Mouse (Mus musculus) MEL (cell line): Measurements from ENCODE around the gene Edem1. TPM values are rescaled to one million over a fixed set of nuclear protein-coding genes. Genes with fewer than 3 reads are reported as not detected.

Experiments
- DNase-seq: peaks from one replicate; pipeline ENCODE4 v3.0.0; 2011; ENCODE audit warnings: low read depth, low spot score
- H3K27ac ChIP-seq: 2 replicates; pipeline ENCODE4 v1.5.1; 2012; ENCODE audit warnings: low read depth, mild to moderate bottlenecking, control low read depth, low read length, moderate library complexity; ENCODE audit not compliant: control insufficient read depth
- H3K27me3 ChIP-seq, 2 experiments: fragments of 150-350 bp in 1 of 2; sonication (generic) in 1 of 2; 2 replicates each; pipeline ENCODE4 v1.6.1; 2012; ENCODE audit warnings: low read length in 2 of 2, mild to moderate bottlenecking in 2 of 2, improper control_type of control experiment in 1 of 2, moderate library complexity in 1 of 2; ENCODE audit not compliant: insufficient read depth in 2 of 2, control insufficient read depth in 1 of 2
- H3K36me3 ChIP-seq, 2 experiments: 2 replicates each; pipeline ENCODE4 v1.6.1; 2012 to 2014; ENCODE audit warnings: low read length in 2 of 2, improper control_type of control experiment in 1 of 2, inconsistent platforms in 1 of 2, mild to moderate bottlenecking in 1 of 2; ENCODE audit not compliant: insufficient read depth in 2 of 2, control insufficient read depth in 1 of 2
- H3K4me1 ChIP-seq, 2 experiments: fragments of 150-350 bp in 1 of 2; sonication (generic) in 1 of 2; 2 replicates each; pipeline ENCODE4 v1.6.1; 2012; ENCODE audit warnings: low read length in 2 of 2, improper control_type of control experiment in 1 of 2, mild to moderate bottlenecking in 1 of 2; ENCODE audit not compliant: insufficient read depth in 2 of 2, control insufficient read depth in 1 of 2
- H3K4me3 ChIP-seq, 2 experiments: fragments of 150-350 bp in 1 of 2; sonication (generic) in 1 of 2; 2 replicates each; pipeline ENCODE4 v1.5.1; 2012; ENCODE audit warnings: low read depth in 2 of 2, low read length in 2 of 2, mild to moderate bottlenecking in 2 of 2, moderate library complexity in 2 of 2, control low read depth in 1 of 2, improper control_type of control experiment in 1 of 2; ENCODE audit not compliant: control insufficient read depth in 1 of 2, insufficient read depth in 1 of 2
- H3K79me2 ChIP-seq: 2 replicates; pipeline ENCODE4 v1.6.1; 2012; ENCODE audit warnings: mild to moderate bottlenecking, low read length, moderate library complexity; ENCODE audit not compliant: control insufficient read depth, poor library complexity, insufficient read depth
- H3K9ac ChIP-seq: 2 replicates; pipeline ENCODE4 v1.6.1; 2012; ENCODE audit warnings: low read depth, mild to moderate bottlenecking, control low read depth, low read length, moderate library complexity; ENCODE audit not compliant: control insufficient read depth, poor library complexity, severe bottlenecking
- H3K9me3 ChIP-seq: fragments of 150-350 bp; sonication (generic); replicated peaks from 2 replicates; pipeline ENCODE4 v1.6.1; 2012; ENCODE audit warnings: mild to moderate bottlenecking, low read length, improper control_type of control experiment, moderate library complexity; ENCODE audit not compliant: insufficient read depth
- BHLHE40 ChIP-seq: IDR thresholded peaks from 2 replicates; pipeline ENCODE4 v1.6.1; 2012; ENCODE audit warnings: low read depth, mild to moderate bottlenecking, inconsistent platforms, low read length, improper control_type of control experiment, borderline replicate concordance
- ELF1 ChIP-seq: IDR thresholded peaks from 2 replicates; pipeline ENCODE4 v1.6.1; 2014; ENCODE audit warnings: low read depth, mild to moderate bottlenecking, inconsistent platforms, low read length, improper control_type of control experiment, moderate library complexity
- EP300 ChIP-seq, 2 experiments: IDR thresholded peaks; 2 replicates each; pipeline ENCODE4 v1.6.1; 2011; ENCODE audit warnings: improper control_type of control experiment in 2 of 2, low read length in 2 of 2, low read depth in 1 of 2, mild to moderate bottlenecking in 1 of 2
- ETS1 ChIP-seq: IDR thresholded peaks from 2 replicates; pipeline ENCODE4 v1.6.1; 2012; ENCODE audit warnings: low read depth, mild to moderate bottlenecking, inconsistent platforms, low read length, improper control_type of control experiment, moderate library complexity
- GABPA ChIP-seq: IDR thresholded peaks from 2 replicates; pipeline ENCODE4 v1.6.1; 2012; ENCODE audit warnings: low read depth, mild to moderate bottlenecking, inconsistent platforms, low read length, improper control_type of control experiment, moderate library complexity
- HCFC1 ChIP-seq: IDR thresholded peaks from 2 replicates; pipeline ENCODE4 v1.6.1; 2012; ENCODE audit warnings: low read depth, mild to moderate bottlenecking, inconsistent platforms, low read length, improper control_type of control experiment, moderate library complexity
- JUND ChIP-seq: IDR thresholded peaks from 2 replicates; pipeline ENCODE4 v1.6.1; 2011; ENCODE audit warnings: low read depth, mild to moderate bottlenecking, improper control_type of control experiment, low read length
- KAT2A ChIP-seq: conservative IDR thresholded peaks from 2 replicates; pipeline ENCODE4 v1.6.1; 2012; ENCODE audit warnings: low read depth, low read length, improper control_type of control experiment, inconsistent platforms
- MAFK ChIP-seq: IDR thresholded peaks from 2 replicates; pipeline ENCODE4 v1.6.1; 2011; ENCODE audit warnings: low read depth, mild to moderate bottlenecking, low read length, improper control_type of control experiment, borderline replicate concordance
- MAX ChIP-seq: IDR thresholded peaks from 2 replicates; pipeline ENCODE4 v1.6.1; 2011; ENCODE audit warnings: low read length, improper control_type of control experiment
- MAZ ChIP-seq: IDR thresholded peaks from 2 replicates; pipeline ENCODE4 v1.6.1; 2012; ENCODE audit warnings: low read depth, mild to moderate bottlenecking, inconsistent platforms, low read length, improper control_type of control experiment
- MEF2A ChIP-seq: IDR thresholded peaks from 2 replicates; pipeline ENCODE4 v1.6.1; 2014; ENCODE audit warnings: low read depth, mild to moderate bottlenecking, inconsistent platforms, low read length, improper control_type of control experiment; ENCODE audit not compliant: poor library complexity, insufficient replicate concordance, severe bottlenecking; ENCODE audit errors: extremely low read depth
- MXI1 ChIP-seq: IDR thresholded peaks from 2 replicates; pipeline ENCODE4 v1.6.1; 2011; ENCODE audit warnings: mild to moderate bottlenecking, low read depth, low read length, improper control_type of control experiment
- MYB ChIP-seq: IDR thresholded peaks from 2 replicates; pipeline ENCODE4 v1.6.1; 2011; ENCODE audit warnings: mild to moderate bottlenecking, low read depth, low read length, improper control_type of control experiment
- NELFE ChIP-seq: IDR thresholded peaks from 2 replicates; pipeline ENCODE4 v1.6.1; 2011; ENCODE audit warnings: low read depth, low read length, improper control_type of control experiment
- NRF1 ChIP-seq: IDR thresholded peaks from 2 replicates; pipeline ENCODE4 v1.6.1; 2014; ENCODE audit warnings: low read depth, mild to moderate bottlenecking, inconsistent platforms, low read length, improper control_type of control experiment, moderate library complexity; ENCODE audit not compliant: poor library complexity, insufficient read depth, severe bottlenecking
- POLR2A ChIP-seq, 2 experiments: IDR thresholded peaks; 2 replicates each; pipeline ENCODE4 v1.6.1; 2011 to 2012; ENCODE audit warnings: low read length in 2 of 2, mild to moderate bottlenecking in 2 of 2, control low read depth in 1 of 2, improper control_type of control experiment in 1 of 2, low read depth in 1 of 2, moderate library complexity in 1 of 2; ENCODE audit not compliant: control insufficient read depth in 1 of 2, insufficient read depth in 1 of 2, poor library complexity in 1 of 2
- POLR2AphosphoS2 ChIP-seq: IDR thresholded peaks from 2 replicates; pipeline ENCODE4 v1.6.1; 2011; ENCODE audit warnings: low read length, improper control_type of control experiment
- POLR2AphosphoS5 ChIP-seq: IDR thresholded peaks from 2 replicates; pipeline ENCODE4 v1.6.1; 2012; ENCODE audit warnings: low read depth, borderline replicate concordance, mild to moderate bottlenecking, inconsistent platforms, low read length, moderate library complexity, mixed read lengths
- SIN3A ChIP-seq: IDR thresholded peaks from 2 replicates; pipeline ENCODE4 v1.6.1; 2012; ENCODE audit warnings: low read length, improper control_type of control experiment, inconsistent platforms
- SMC3 ChIP-seq: IDR thresholded peaks from 2 replicates; pipeline ENCODE4 v1.6.1; 2011; ENCODE audit warnings: low read depth, low read length, improper control_type of control experiment
- TAL1 ChIP-seq: IDR thresholded peaks from 2 replicates; pipeline ENCODE4 v1.6.1; 2012; ENCODE audit warnings: mild to moderate bottlenecking, inconsistent platforms, low read length, moderate library complexity, mixed read lengths
- TBP ChIP-seq: IDR thresholded peaks from 2 replicates; pipeline ENCODE4 v1.8.0; 2011; ENCODE audit warnings: low read depth, low read length, improper control_type of control experiment
- TCF12 ChIP-seq: IDR thresholded peaks from 2 replicates; pipeline ENCODE4 v1.6.1; 2014; ENCODE audit warnings: low read depth, mild to moderate bottlenecking, inconsistent platforms, low read length, improper control_type of control experiment, moderate library complexity
- UBTF ChIP-seq: IDR thresholded peaks from 2 replicates; pipeline ENCODE4 v1.6.1; 2012; ENCODE audit warnings: low read depth, mild to moderate bottlenecking, inconsistent platforms, low read length, improper control_type of control experiment, moderate library complexity, borderline replicate concordance; ENCODE audit not compliant: insufficient read depth
- USF1 ChIP-seq: IDR thresholded peaks from 2 replicates; pipeline ENCODE4 v1.6.1; 2014; ENCODE audit warnings: low read depth, mild to moderate bottlenecking, inconsistent platforms, low read length, improper control_type of control experiment, moderate library complexity
- USF2 ChIP-seq, 2 experiments: IDR thresholded peaks; 2 replicates each; pipeline ENCODE4 v1.6.1; 2011 to 2012; ENCODE audit warnings: improper control_type of control experiment in 2 of 2, low read length in 2 of 2, borderline replicate concordance in 1 of 2, inconsistent platforms in 1 of 2, low read depth in 1 of 2, mild to moderate bottlenecking in 1 of 2; ENCODE audit not compliant: insufficient read depth in 1 of 2
- ZKSCAN1 ChIP-seq: IDR thresholded peaks from 2 replicates; pipeline ENCODE4 v1.6.1; 2012; ENCODE audit warnings: low read depth, mild to moderate bottlenecking, inconsistent platforms, low read length, improper control_type of control experiment, moderate library complexity
- ZMIZ1 ChIP-seq: IDR thresholded peaks from 2 replicates; pipeline ENCODE4 v1.6.1; 2012; ENCODE audit warnings: low read depth, mild to moderate bottlenecking, inconsistent platforms, low read length, improper control_type of control experiment, moderate library complexity
- ZNF384 ChIP-seq: IDR thresholded peaks from 2 replicates; pipeline ENCODE4 v1.6.1; 2012; ENCODE audit warnings: low read depth, mild to moderate bottlenecking, inconsistent platforms, low read length, improper control_type of control experiment
- polyA plus RNA-seq, 2 experiments: library from polyadenylated mRNA; stranded (reverse) in 1 of 2; unstranded in 1 of 2; fragments of >175 nt in 1 of 2; fragments of >200 nt in 1 of 2; gene quantifications; 2 replicates each; pipeline versions ENCODE4 v1.2.1 to v1.2.4; 2012; ENCODE audit warnings: low replicate concordance in 2 of 2, low read depth in 1 of 2; ENCODE audit not compliant: insufficient read length in 2 of 2, insufficient read depth in 1 of 2, missing spikeins in 1 of 2
- total RNA-seq: library from RNA; depleted of rRNA; stranded (reverse); fragments of 300-350 nt; gene quantifications from 2 replicates; pipeline ENCODE4 v1.2.3, GENCODE M21; 2012; rRNA removed

The Edem1 gene
- 10.8 and 11.1 TPM in 2 replicates for total RNA-seq
- polyA plus RNA-seq, result 10 to 100 TPM in 1 of 2 experiments, not detected in 1; 17.9 TPM

GRCm38 (mm10) chr6:108828234-108828868, at the start of gene Edem1:
TSS of gene Edem1 (plus strand) at chr6:108828641.
- peaks cover 9 to 27% of the 10 kb centered on the region in 2 experiments for H3K4me1 ChIP-seq

GRCm38 (mm10) chr6:108781865-108782264, 46.6 kb upstream of the Edem1 start:
- no peaks in the 10 kb centered on the region for H3K27me3 ChIP-seq
- H3K4me1 ChIP-seq, result peaks cover 11 to 21% of the 10 kb centered on the region in 2 experiments; a peak in 3 of 4 replicates
- H3K79me2 ChIP-seq, result peaks cover 33% of the 10 kb centered on the region
- peak overlapping the region; percentile 83 for H3K9ac ChIP-seq
- peak; percentile 74 for DNase-seq
- H3K27ac ChIP-seq, result peak overlapping the region; percentile 66
- peaks cover 0 to 31% of the 10 kb centered on the region in 2 experiments; a peak in 2 of 4 replicates for H3K36me3 ChIP-seq
- no peaks in the 10 kb centered on the region for H3K9me3 ChIP-seq
- peak overlapping the region; percentile 20 to 22 for H3K4me3 ChIP-seq
- no peak for TF ChIP-seq TAL1
- TF ChIP-seq ZNF384, result no peak
- peak; percentile 49; the same call in 1 of the 2 replicates for TF ChIP-seq TBP
- TF ChIP-seq GABPA, result no peak
- no peak for TF ChIP-seq MYB
- TF ChIP-seq MXI1, result peak; percentile 81
- TF ChIP-seq POLR2AphosphoS5, result no peak
- TF ChIP-seq NELFE, result no peak; the same call in 1 of the 2 replicates
- TF ChIP-seq UBTF, result no peak
- no peak for TF ChIP-seq MEF2A
- no peak for TF ChIP-seq MAFK
- no peak for TF ChIP-seq KAT2A
- TF ChIP-seq SIN3A, result no peak
- TF ChIP-seq ELF1, result peak; percentile 40; the same call in 1 of the 2 replicates
- 0 out of 2 replicates have a peak, but pooled peaks have one; percentile 25 for TF ChIP-seq TCF12
- TF ChIP-seq JUND, result no peak
- no peak for TF ChIP-seq SMC3
- no peak for TF ChIP-seq EP300 (IDR thresholded peaks at IDR 0.05; ENCODE audit: low read depth in 1 of 2, low read length in 2 of 2)
- TF ChIP-seq NRF1, result no peak

More at GRCm38 (mm10) chr6:108828234-108828868, at the start of gene Edem1:
- peak; percentile 96 for DNase-seq
- peak within 1 kb of the TSS; percentile 76 to 97 for H3K4me3 ChIP-seq
- H3K36me3 ChIP-seq, result peaks cover 0 to 24% of the 10 kb centered on the region in 2 experiments; a peak in 2 of 4 replicates
- no peaks in the 10 kb centered on the region for H3K27me3 ChIP-seq
- H3K79me2 ChIP-seq, result peaks cover 20% of the 10 kb centered on the region
- no peaks in the 10 kb centered on the region for H3K9me3 ChIP-seq
- peak within 1 kb of the TSS; percentile 93 for H3K9ac ChIP-seq
- TF ChIP-seq BHLHE40, result 0 out of 2 replicates have a peak, but pooled peaks have one; percentile 9
- peak; percentile 37; the same call in 1 of the 2 replicates for TF ChIP-seq TBP
- TF ChIP-seq MAFK, result no peak
- TF ChIP-seq ZKSCAN1, result no peak
- TF ChIP-seq MAX, result peak; percentile 38
- peak; percentile 65; the same call in 1 of the 2 replicates for TF ChIP-seq MXI1
- TF ChIP-seq TCF12, result peak; percentile 44
- TF ChIP-seq ZMIZ1, result no peak; the same call in 1 of the 2 replicates
- TF ChIP-seq POLR2A (IDR thresholded peaks at IDR 0.05; ENCODE audit: control insufficient read depth in 1 of 2, insufficient read depth in 1 of 2, low read depth in 1 of 2, low read length in 2 of 2, poor library complexity in 1 of 2), result peak; percentile 85 to 95
- TF ChIP-seq USF2 (IDR thresholded peaks at IDR 0.05; ENCODE audit: borderline replicate concordance in 1 of 2, insufficient read depth in 1 of 2, low read depth in 1 of 2, low read length in 2 of 2), result no peak
- TF ChIP-seq NRF1, result peak; percentile 31; the same call in 1 of the 2 replicates
- 0 out of 2 replicates have a peak, but pooled peaks have one; percentile 33 for TF ChIP-seq ETS1
- peak; percentile 72; the same call in 1 of the 2 replicates for TF ChIP-seq HCFC1
- peak; percentile 84; the same call in 1 of the 2 replicates for TF ChIP-seq MAZ
- TF ChIP-seq MEF2A, result no peak
- TF ChIP-seq POLR2AphosphoS2, result peak; percentile 61; the same call in 1 of the 2 replicates
- peak; percentile 81 for TF ChIP-seq ELF1
- peak; percentile 72 for TF ChIP-seq USF1
- peak; percentile 54; the same call in 1 of the 2 replicates for TF ChIP-seq UBTF
- peak; percentile 89 for TF ChIP-seq NELFE
- TF ChIP-seq MYB, result 0 out of 2 replicates have a peak, but pooled peaks have one; percentile 18
- peak; percentile 51; the same call in 1 of the 2 replicates for TF ChIP-seq SIN3A
- H3K27ac ChIP-seq, result peak within 1 kb of the TSS; percentile 64
